Mouse (Mus musculus): ENCODE measurements around the gene Mon1a. TPM values are rescaled to one million over a fixed set of nuclear protein-coding genes. Genes with fewer than 3 reads are reported as not detected.

The Mon1a gene
- total RNA-seq (2021) = 10 to 100 TPM in 1 of 2 experiments, 1 to 10 TPM in 1; 9.6 to 11.3 TPM
- long read RNA-seq, experiment 1, transcript Mon1a-201 (6 exons, 2,042 nt) = major isoform, 14 of 19 reads
- long read RNA-seq, experiment 1, partial matches to known transcripts = 0 of 19 reads
- long read RNA-seq, experiment 1, other reads (novel, unspliced or antisense) = 5 of 19 reads
- long read RNA-seq, experiment 2, transcript Mon1a-201 (6 exons, 2,042 nt) = major isoform, 19 of 23 reads
- long read RNA-seq, experiment 2, partial matches to known transcripts = 1 of 23 reads
- long read RNA-seq, experiment 2, other reads (novel, unspliced or antisense) = 3 of 23 reads

DNA sequence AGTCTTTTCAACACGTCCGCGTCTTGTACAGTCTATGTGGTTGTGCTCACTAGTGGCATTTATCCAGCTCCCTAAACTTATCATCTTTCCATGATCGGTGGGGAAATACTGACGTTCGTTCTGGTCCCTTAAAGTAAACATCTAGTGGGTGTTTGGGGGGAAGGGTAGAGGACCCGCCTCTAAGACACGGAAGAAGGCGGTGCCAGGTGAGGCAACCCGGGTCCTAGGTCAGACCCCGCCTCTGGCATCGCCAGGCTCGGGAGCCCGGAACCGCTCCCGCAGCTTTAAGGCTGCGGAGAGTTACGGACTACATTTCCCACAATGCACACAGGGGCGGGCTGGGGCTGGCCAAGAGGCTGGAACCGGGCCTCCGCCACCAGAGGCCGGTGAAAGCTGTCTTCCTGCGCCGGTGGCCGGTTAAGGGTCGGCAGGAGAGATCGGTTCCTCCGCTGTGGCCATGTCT lies at the start of gene Mon1a:
Gene Mon1a, plus strand, starts transcription at position 348 of the 463 bp plus-strand sequence.
- no peak for TF ChIP-seq CTCF (IDR thresholded peaks at IDR 0.05)
- intact Hi-C loops (cut with DNase I) = no loop called here
- H3K27ac ChIP-seq = peak within 1 kb of the TSS; percentile 96

DNA sequence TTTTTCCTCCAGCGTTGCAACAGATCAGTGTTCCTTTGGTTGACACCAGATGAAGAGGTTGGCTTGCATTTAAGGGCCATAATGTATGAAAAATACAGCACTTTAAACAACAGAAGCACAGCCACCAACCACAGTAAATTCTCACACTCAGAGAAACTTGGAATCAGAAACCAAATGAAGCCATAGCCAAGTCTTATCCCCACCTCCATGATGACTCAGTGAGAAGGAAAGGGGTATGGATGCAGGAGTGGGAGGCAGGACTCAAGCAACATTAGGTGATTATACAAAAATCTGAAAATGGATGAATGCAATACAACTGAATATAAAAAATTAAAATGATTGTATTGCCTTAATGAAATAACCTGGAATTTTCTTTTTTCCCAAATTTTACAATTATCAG lies 49.1 kb upstream of the Mon1a start:
- intact Hi-C loops (cut with DNase I) = no loop called here
- no peak overlapping the region for H3K27ac ChIP-seq
- TF ChIP-seq CTCF (IDR thresholded peaks at IDR 0.05) = no peak
- H3K4me3 ChIP-seq = no peak overlapping the region
- DNase-seq = no peak

More for the DNA sequence above, at the start of gene Mon1a:
- DNase-seq = peak; percentile 94
- H3K4me3 ChIP-seq = peak within 1 kb of the TSS; percentile 90

DNA sequence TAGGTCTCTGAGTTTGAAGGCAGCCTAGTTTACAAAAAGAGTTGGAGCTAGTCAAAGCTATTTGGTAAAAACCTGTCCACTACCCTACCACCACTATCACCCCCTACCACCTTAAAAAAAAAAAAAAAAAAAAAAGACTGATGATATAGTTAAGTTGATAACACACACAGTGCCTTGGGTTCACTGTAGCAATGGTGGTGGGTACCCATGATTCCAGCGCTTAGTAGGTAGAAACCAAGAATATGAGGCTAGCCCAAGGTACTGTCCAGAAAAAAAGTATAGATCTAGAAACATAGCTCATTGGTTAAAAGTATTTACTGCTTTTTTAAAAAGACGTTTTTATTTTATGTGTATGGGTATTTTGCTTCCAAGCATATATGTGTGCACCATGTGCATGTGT lies 45.2 kb upstream of the Mon1a start:
- intact Hi-C loops (cut with DNase I) = no loop called here

DNA sequence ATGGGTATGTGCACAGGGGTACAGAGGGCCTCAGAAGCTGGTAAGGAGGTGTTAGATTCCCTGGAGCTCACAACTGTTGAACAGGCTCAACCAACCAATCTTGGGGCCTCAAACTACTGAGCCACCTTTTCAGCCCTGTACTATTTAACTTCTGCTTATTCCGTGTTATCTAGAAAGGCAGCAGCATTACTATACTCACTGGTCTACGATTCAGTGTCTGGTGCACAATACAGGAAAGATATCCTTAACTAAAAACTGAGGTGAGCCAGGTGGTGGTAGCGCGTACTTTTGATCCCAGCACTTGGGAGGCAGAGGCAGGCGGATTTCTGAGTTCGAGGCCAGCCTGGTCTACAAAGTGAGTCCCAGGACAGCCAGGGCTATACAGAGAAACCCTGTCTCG lies 39.0 kb upstream of the Mon1a start:
- H3K27ac ChIP-seq = no peak overlapping the region
- intact Hi-C loops (cut with DNase I) = no loop called here
- TF ChIP-seq CTCF (IDR thresholded peaks at IDR 0.05) = no peak

More for the DNA sequence above, 45.2 kb upstream of the Mon1a start:
- Histone ChIP-seq H3K27ac (no peak overlapping the region), H3K4me3 (no peak overlapping the region)
- no peak for TF ChIP-seq CTCF (IDR thresholded peaks at IDR 0.05)
- no peak for DNase-seq

DNA sequence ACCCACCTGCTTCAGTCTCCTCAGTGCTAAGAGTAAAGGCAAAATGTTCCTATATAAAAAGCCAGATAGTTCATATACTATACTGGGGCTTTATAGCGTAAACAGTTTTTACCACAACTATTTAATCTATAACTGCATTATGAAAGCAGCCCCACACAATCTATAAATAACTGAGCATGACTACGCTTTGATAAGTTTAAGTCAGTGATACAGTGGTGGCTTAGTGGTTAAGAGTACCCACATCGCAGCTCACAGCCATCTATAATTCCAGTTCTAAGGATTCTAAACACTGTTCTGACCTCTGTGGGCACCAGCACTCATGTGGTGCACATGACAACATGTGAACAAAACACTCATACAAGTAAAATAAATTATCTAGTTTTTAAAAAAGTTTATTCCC lies 29.6 kb upstream of the Mon1a start:
- DNase-seq = no peak
- no peak overlapping the region for H3K27ac ChIP-seq
- intact Hi-C loops (cut with DNase I) = no loop called here
- no peak for TF ChIP-seq CTCF (IDR thresholded peaks at IDR 0.05)
- H3K4me3 ChIP-seq = no peak overlapping the region

More for the DNA sequence above, 39.0 kb upstream of the Mon1a start:
- H3K4me3 ChIP-seq = no peak overlapping the region
- no peak for DNase-seq

DNA sequence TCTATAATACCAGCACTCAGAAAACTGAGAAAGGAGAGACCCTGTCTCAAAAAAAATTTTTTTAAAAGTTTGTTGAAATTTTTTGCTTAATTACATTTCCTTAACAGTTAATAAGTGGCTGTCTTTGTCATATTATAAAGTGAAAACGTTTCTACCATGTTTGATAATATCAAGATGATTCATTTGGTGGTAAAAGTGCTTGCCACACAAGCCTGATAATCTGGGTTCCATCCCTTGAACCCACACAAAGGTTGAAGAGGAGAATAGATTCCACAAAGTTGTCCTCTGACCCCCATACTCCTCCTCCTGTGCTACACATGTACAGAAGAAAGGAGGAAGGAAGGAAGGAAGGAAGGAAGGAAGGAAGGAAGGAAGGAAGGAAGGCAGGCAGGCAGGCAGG lies 23.5 kb upstream of the Mon1a start:
- no peak for DNase-seq
- no peak overlapping the region for H3K4me3 ChIP-seq
- intact Hi-C loops (cut with DNase I) = no loop called here
- H3K27ac ChIP-seq = no peak overlapping the region
- TF ChIP-seq CTCF (IDR thresholded peaks at IDR 0.05) = no peak

DNA sequence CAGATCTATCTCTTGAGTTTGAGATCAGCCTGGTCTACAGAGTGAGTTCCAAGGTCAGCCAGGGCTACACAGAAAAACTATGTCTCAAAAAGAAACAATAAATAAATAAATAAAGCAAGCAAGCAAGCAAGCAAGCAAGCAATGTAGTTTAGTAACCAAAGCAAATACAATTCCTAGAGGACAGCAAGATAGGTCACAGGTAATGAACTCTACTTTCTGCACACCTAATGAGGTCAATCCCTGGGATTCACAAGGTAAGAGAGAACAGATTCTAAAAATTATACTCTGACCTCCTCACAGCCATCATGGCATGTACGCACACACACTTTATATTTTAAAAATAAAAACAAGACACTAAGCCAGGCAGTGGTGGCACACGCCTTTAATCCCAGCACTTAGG lies 21.9 kb upstream of the Mon1a start:
- intact Hi-C loops (cut with DNase I) = no loop called here
- DNase-seq = no peak
- Histone ChIP-seq H3K4me3 (no peak overlapping the region), H3K27ac (no peak overlapping the region)
- TF ChIP-seq CTCF (IDR thresholded peaks at IDR 0.05) = no peak

DNA sequence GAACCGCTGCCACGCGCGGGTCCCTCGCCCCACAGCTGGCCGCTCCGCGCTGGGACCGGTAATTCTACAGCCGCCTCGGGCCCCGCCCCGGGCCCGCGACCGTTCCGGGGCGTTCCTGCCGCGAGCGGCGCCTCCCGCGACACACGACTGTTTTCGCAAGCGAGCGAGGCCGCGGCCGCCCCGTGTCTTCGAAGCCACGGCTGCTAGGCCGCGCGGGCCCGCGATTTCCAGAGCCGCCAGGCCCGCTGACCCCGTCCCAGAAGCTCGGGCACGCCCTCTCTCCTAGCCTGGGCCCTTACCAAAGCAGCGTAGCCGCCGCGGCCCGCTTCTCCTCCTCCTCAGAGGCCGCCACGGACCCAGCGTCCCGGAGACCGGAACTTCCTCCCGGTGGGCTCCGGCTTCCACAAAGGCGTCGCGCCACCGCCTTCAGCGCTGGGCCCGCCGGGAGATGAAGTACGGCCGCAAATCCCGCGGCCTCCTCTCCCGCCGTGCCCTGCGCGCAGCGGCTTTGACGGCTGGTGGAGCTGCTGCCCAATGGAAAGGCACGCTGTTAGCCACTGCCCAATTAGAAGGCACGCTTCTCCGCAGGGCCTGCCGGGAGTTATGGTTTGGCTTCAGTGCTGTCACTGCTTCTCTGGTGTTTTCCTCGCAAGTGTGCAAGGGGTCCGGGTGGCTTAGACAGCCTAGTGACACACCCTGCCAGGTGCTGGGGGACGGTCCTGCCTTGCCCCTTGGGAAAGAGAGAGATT lies 15.4 kb upstream of the Mon1a start:
- peak overlapping the region; percentile 98 for H3K4me3 ChIP-seq
- DNase-seq = peak; percentile 97
- peak overlapping the region; percentile 98 for H3K27ac ChIP-seq
- intact Hi-C loops (cut with DNase I) = no loop called here
- TF ChIP-seq CTCF (IDR thresholded peaks at IDR 0.05) = no peak

DNA sequence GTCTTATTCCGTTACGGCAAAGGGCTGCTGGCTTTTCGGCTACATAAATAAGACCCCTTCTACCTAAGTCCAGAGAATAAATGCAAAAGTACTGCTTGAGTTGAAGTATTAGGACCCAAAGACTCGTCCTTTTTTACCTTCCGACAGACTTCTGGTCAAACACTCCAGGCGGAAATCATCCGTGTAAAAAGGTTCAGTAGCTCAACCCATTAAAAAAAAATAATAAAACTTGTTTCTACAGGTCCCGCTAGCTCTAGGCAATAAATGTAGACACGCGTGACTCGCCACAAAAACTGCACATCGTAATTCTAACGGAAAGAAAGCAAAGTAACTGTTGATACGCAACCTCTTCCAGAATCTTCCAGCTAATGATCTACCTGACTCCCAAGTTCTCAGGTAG lies 14.8 kb upstream of the Mon1a start, which contains the start of gene Rbm6:
Gene Rbm6, minus strand, starts transcription at position 101 of the 400 bp plus-strand sequence.
- no peak for TF ChIP-seq CTCF (IDR thresholded peaks at IDR 0.05)
- peak within 1 kb of the TSS; percentile 98 for H3K4me3 ChIP-seq
- no peak for DNase-seq
- intact Hi-C loops (cut with DNase I) = no loop called here
- peak within 1 kb of the TSS; percentile 98 for H3K27ac ChIP-seq

DNA sequence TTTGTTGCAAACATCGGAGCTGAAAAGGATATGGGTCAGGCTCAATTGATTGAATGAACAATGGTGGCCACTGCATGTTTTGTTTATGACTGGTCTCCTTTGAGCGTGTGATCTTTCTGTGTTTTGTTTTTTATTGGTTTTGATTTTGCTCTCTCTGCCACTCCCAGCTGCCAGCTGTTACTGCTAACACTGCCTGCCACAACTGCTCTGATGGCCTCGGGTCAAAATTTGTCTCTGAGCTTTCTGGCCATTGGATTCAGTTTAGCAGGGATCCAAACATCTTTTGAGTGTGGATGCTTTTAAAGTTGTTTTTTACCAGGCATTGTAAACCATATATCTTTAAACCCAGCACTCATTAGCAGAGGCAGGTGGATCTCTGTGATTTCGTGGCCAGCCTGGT lies 7.5 kb upstream of the Mon1a start:
- Histone ChIP-seq H3K27ac (no peak overlapping the region), H3K4me3 (no peak overlapping the region)
- intact Hi-C loops (cut with DNase I) = no loop called here
- no peak for DNase-seq
- no peak for TF ChIP-seq CTCF (IDR thresholded peaks at IDR 0.05)

DNA sequence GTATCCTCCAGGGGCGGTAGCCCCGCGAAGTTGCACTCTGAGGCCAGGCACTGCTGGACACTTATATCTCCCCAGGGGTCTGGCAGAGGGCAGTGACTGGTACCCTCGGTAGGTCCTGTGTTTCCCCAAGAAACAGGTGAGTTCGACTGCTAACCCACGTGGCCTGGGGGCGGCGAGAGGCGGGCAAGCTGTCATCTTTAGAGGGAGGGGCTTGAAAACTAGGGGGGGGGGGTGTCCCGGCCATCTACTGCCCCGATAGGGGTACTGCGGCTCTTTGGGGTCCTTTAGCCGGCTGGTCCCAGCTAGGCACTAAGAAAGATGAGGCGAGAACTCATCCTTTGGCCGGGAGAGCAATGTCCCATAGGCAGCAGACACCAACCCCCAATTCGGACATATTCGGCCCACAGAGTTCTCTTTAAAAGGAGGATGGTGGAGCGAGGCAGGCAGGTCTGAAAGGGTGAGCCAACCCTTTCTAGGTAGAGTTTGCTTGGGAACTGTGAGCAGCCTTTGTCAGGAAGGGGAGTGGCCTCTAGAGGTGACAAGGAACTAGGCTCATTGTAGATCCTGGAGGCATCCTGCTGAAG lies 408 bp downstream of the Mon1a start:
- 0 out of 2 replicates have a peak, but pooled peaks have one; percentile 1 for TF ChIP-seq CTCF (IDR thresholded peaks at IDR 0.05)
- DNase-seq = no peak
- intact Hi-C loops (cut with DNase I) = no loop called here
- peak overlapping the region; percentile 96 for H3K27ac ChIP-seq
- H3K4me3 ChIP-seq = peak overlapping the region; percentile 90

DNA sequence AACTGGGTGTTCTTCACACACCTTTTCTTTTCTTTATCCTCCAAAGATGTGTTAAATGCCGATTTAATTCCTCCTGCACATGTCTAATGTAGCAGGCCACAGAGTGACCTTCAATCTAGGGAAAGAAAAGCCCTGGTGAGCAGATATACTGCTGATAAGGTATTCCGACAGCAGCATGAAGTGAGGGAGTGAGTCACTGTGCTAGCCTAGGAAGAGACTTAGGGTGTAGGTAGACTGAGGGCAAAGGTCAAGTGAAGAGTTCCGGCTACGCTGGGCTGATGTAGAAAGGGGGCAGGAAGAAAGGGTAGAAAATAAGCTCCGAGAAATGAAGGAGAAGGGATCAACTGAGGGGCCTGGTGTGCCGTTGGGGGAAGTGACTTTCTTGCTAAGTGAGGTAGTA lies 2.3 kb downstream of the Mon1a start:
- no peak for TF ChIP-seq CTCF (IDR thresholded peaks at IDR 0.05)
- intact Hi-C loops (cut with DNase I) = no loop called here
- DNase-seq = no peak
- no peak overlapping the region for H3K4me3 ChIP-seq
- H3K27ac ChIP-seq = no peak overlapping the region

DNA sequence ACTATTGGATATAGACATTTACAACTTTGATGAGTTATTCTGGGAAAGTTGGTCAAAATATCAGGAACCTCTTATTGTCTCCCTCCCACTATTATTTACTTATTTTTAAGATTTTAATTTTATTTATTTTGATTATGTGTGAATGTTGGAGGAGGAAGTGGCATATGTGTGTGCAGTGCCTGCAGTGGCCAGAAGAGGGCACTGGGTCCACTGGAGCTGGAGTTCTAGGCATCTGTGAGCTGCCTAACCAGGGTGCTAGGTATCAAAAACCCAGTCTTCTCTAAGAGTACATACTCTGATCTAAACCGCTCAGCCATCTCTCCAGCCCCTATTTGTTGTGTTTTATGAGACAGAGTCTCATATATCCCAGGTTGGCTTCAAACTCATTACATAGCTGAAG lies 3.1 kb downstream of the Mon1a start:
- intact Hi-C loops (cut with DNase I) = no loop called here
- no peak overlapping the region for H3K4me3 ChIP-seq
- no peak for DNase-seq
- TF ChIP-seq CTCF (IDR thresholded peaks at IDR 0.05) = peak; percentile 53
- no peak overlapping the region for H3K27ac ChIP-seq
